Mouse (Mus musculus): ENCODE results near the gene Slc35f2. TPM values are rescaled to one million over a fixed set of nuclear protein-coding genes. Genes with fewer than 3 reads are reported as not detected.

Gene Slc35f2
- not detected in 2 replicates for polyA plus RNA-seq (2012)

DNA sequence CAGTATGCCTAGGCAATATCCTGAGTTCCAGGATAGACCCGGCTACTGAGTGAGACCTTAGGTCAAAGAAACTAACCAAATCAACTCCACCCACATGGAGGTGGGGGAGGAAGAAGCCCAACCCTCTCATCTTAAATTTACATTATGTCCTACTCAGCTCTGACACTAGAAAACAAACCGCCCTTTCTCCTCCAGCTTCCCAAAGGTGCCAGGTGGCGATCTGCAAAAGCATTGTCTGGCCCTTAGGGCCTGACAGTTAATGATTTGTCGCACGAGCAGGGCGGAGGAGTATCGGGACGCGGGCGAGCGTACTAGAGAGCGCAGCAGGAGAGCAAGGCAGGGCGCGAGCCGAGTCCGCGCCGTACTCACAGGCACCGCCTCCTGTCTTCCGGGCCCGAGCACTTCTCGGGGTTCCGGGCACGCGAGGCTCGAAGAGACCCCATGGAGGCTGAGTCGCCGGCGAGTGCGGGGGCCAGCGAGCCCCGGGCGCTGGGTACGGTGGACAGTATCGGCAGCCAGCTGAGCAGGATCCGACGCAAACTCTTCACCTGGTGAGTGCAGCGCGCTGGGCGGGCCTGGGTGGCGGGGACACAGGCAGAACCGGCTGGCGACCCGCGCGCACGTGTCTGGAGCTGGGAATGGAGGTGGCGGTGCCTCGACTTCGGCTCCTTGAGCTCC lies at the start of gene Slc35f2:
TSS of gene Slc35f2 (plus strand) at position 195 of the 678 bp plus-strand sequence.
- no peak for TF ChIP-seq GATA1 (IDR thresholded peaks at IDR 0.05; ENCODE audit: low read length)

- no peak for TF ChIP-seq GATA1 (IDR thresholded peaks at IDR 0.05; ENCODE audit: low read length)
Observed at GRCm38 (mm10) chr9:53740829-53741404, 30.4 kb upstream of the Slc35f2 start.

DNA sequence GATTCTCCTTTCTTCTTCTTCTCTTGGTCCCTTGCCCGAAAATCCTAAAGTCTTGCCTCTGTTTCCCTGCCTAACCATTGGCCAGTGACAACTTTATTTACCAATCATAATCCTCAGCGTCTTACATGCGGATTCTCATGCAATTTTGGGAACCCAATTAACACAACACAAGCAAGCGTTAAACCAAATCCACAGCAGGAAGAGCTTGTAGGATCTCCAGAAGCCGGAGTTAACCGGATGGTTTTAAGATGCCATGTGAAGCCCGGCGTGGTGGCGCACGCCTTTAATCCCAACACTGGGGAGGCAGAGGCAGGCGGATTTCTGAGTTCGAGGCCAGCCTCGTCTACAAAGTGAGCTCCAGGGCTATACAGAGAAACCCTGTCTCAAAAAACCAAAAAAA lies 20.9 kb upstream of the Slc35f2 start:
- TF ChIP-seq GATA1 (IDR thresholded peaks at IDR 0.05; ENCODE audit: low read length): no peak

DNA sequence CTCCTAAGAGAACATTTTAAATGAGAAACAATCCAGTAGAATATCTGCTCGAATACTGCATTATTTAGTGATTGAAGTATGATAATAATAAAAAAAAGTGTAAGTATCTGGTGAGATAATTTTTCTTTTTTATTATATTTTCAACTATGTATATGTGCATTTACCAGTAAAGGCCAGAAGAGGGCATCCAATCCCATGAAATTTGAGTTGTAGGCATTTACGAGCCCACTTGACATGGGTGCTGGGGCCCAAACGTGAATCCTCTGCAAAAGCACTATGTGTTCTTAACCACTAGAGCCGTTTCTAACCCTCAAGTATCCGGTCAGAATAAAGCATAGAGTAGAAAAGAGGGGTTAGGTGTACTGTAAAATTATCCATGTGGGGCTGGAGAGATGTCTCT lies 20.4 kb upstream of the Slc35f2 start:
- TF ChIP-seq GATA1 (IDR thresholded peaks at IDR 0.05; ENCODE audit: low read length): no peak

GRCm38 (mm10) chr9:53754801-53755200 lies 16.5 kb upstream of the Slc35f2 start:
- no peak for TF ChIP-seq GATA1 (IDR thresholded peaks at IDR 0.05; ENCODE audit: low read length)

DNA sequence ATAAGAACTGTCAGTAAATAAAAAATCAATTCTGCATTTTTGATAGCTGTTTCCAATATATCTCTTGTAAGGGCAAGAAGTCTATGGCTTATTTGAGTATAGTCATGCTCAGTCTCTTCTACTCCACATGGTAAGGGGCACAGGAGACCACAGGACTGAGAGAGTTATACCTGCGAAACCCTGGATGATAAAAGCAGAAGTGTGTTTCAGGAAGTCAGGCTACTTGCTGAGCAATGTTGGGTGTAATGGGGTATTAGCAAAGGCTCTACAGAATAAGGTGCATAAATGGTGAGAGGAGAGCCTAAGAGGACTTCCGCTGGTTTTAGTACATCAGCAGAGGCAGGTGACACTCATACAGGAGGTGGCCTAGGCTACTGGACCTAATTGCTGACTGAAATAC lies 13.2 kb upstream of the Slc35f2 start:
- TF ChIP-seq GATA1 (IDR thresholded peaks at IDR 0.05; ENCODE audit: low read length): no peak

GRCm38 (mm10) chr9:53764697-53765096 lies 6.6 kb upstream of the Slc35f2 start:
- no peak for TF ChIP-seq GATA1 (IDR thresholded peaks at IDR 0.05; ENCODE audit: low read length)

DNA sequence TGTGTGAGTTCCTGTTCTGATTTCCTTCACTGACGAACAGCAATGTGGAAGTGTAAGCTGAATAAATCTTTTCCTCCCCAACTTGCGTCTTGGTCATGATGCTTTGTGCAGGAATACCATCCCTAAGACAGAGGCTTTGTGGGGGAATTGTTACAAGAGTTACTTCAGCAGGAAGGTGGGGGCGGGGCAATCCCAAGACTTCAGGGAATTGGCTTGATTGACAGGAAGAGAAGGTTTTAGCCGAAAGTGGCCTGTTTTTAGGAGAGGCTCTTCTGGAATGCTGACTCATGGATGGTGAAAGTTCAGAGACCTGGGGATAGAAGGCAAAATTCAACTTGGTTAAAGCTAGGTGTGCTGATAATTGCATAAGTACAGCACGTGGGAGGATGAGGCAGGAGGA lies 2.9 kb upstream of the Slc35f2 start:
- TF ChIP-seq GATA1 (IDR thresholded peaks at IDR 0.05; ENCODE audit: low read length): no peak

- TF ChIP-seq GATA1 (IDR thresholded peaks at IDR 0.05; ENCODE audit: low read length): no peak
Observed at GRCm38 (mm10) chr9:53770771-53771343, 481 bp upstream of the Slc35f2 start.

GRCm38 (mm10) chr9:53772121-53772561 lies 803 bp downstream of the Slc35f2 start:
- TF ChIP-seq GATA1 (IDR thresholded peaks at IDR 0.05; ENCODE audit: low read length): no peak

- TF ChIP-seq GATA1 (IDR thresholded peaks at IDR 0.05; ENCODE audit: low read length): no peak
Observed at GRCm38 (mm10) chr9:53775511-53775910, 4.2 kb downstream of the Slc35f2 start.

GRCm38 (mm10) chr9:53786561-53787407 lies 15.4 kb downstream of the Slc35f2 start:
- no peak for TF ChIP-seq GATA1 (IDR thresholded peaks at IDR 0.05; ENCODE audit: low read length)

GRCm38 (mm10) chr9:53793830-53794330 lies 22.5 kb downstream of the Slc35f2 start:
- TF ChIP-seq GATA1 (IDR thresholded peaks at IDR 0.05; ENCODE audit: low read length): no peak

- no peak for TF ChIP-seq GATA1 (IDR thresholded peaks at IDR 0.05; ENCODE audit: low read length)
Observed at GRCm38 (mm10) chr9:53794490-53794889, 23.2 kb downstream of the Slc35f2 start.

GRCm38 (mm10) chr9:53795351-53795750 lies 24.0 kb downstream of the Slc35f2 start:
- no peak for TF ChIP-seq GATA1 (IDR thresholded peaks at IDR 0.05; ENCODE audit: low read length)

- no peak for TF ChIP-seq GATA1 (IDR thresholded peaks at IDR 0.05; ENCODE audit: low read length)
Observed at GRCm38 (mm10) chr9:53796386-53796785, 25.0 kb downstream of the Slc35f2 start.
